38 mouse cellular contexts compared by ENCODE assay signal in genomic region chr4:138840726-138841125, GRCm38 (mm10). TPM values are rescaled to one million over a fixed set of nuclear protein-coding genes. Genes with fewer than 3 reads are reported as not detected.
"Had no signal": no experiment of that assay in that cellular context is flagged by ENCODE, and none has a peak within 500 bp of the region (broad histone marks: within the 10 kb centered on the region; RNA-seq: fewer than 3 reads in every experiment).

No protein-coding gene starts in this region.

- H3K36me3 ChIP-seq: heart, embryonic 13.5 days; heart, embryonic 15.5 days; hindbrain, embryonic 13.5 days; hindbrain, embryonic 15.5 days; limb, embryonic 13.5 days; limb, embryonic 15.5 days; liver, embryonic 12.5 days had no signal

- H3K4me1 ChIP-seq: heart, embryonic 13.5 days; heart, embryonic 15.5 days; hindbrain, embryonic 13.5 days; hindbrain, embryonic 15.5 days; limb, embryonic 13.5 days; limb, embryonic 15.5 days; liver, embryonic 12.5 days had no signal

- H3K4me3 ChIP-seq: heart, embryonic 13.5 days; heart, embryonic 15.5 days; hindbrain, embryonic 13.5 days; hindbrain, embryonic 15.5 days; limb, embryonic 13.5 days; limb, embryonic 15.5 days; liver, embryonic 12.5 days had no signal

- DNase-seq: gastrocnemius, postnatal 14 days; gastrocnemius, postnatal 36 days; heart, postnatal 14 days; heart, postnatal 36 days; kidney, adult 11 months; kidney, postnatal 10 days; kidney, postnatal 25 days had no signal

- H3K9me3 ChIP-seq: limb, embryonic 15.5 days had no signal

- H3K27me3 ChIP-seq: heart, embryonic 13.5 days; heart, embryonic 15.5 days; hindbrain, embryonic 13.5 days; hindbrain, embryonic 15.5 days; limb, embryonic 13.5 days; limb, embryonic 15.5 days; liver, embryonic 12.5 days had no signal

- H3K27ac ChIP-seq: heart, embryonic 13.5 days; heart, embryonic 15.5 days; hindbrain, embryonic 13.5 days; hindbrain, embryonic 15.5 days; limb, embryonic 13.5 days; limb, embryonic 15.5 days; liver, embryonic 12.5 days; liver, embryonic 14.5 days had no signal

RNA-seq across cellular contexts. Expression of gene Pla2g5, which starts 22.6 kb away (rescaled TPM):
- total RNA-seq: hematopoietic stem cell, adult 5-6 weeks; liver, adult 2 months had no signal
- polyA plus RNA-seq: liver, adult 2 months; liver, embryonic 12.5 days; liver, embryonic 14.5 days; liver, embryonic 16.5 days had no signal

RNA-seq across cellular contexts. Expression of gene Gm13030, which starts 33.0 kb away (rescaled TPM):
- total RNA-seq: gastrocnemius, adult 18-20 months; gastrocnemius, adult 8-10 months; gastrocnemius, postnatal 14 days; gastrocnemius, postnatal 36 days; heart, adult 18-20 months; heart, adult 8-10 months; heart, postnatal 14 days; heart, postnatal 36 days; hematopoietic stem cell, adult 5-6 weeks; hindbrain, postnatal 0 days; layer of hippocampus, adult 8-10 months; layer of hippocampus, postnatal 14 days; layer of hippocampus, postnatal 36 days; left cerebral cortex, adult 18-20 months; left cerebral cortex, postnatal 25 days; liver, adult 2 months had no signal
- polyA plus RNA-seq: gonadal fat pad, adult 2 months; heart, embryonic 11.5 days; heart, embryonic 13.5 days; heart, embryonic 15.5 days; heart, postnatal 0 days; hindbrain, embryonic 11.5 days; hindbrain, embryonic 13.5 days; hindbrain, embryonic 15.5 days; hindbrain, postnatal 0 days; intestine, embryonic 14.5 days; intestine, embryonic 16.5 days; kidney, embryonic 14.5 days; kidney, embryonic 16.5 days; large intestine, adult 2 months; limb, embryonic 11.5 days; limb, embryonic 13.5 days; limb, embryonic 15.5 days; liver, adult 2 months; liver, embryonic 12.5 days; liver, embryonic 14.5 days; liver, embryonic 16.5 days had no signal

RNA-seq across cellular contexts. Expression of gene Pla2g2e, which starts 37.0 kb away (rescaled TPM):
- total RNA-seq: gastrocnemius, adult 18-20 months; gastrocnemius, adult 8-10 months; gastrocnemius, postnatal 14 days; gastrocnemius, postnatal 36 days; hematopoietic stem cell, adult 5-6 weeks; hindbrain, postnatal 0 days; layer of hippocampus, adult 8-10 months; layer of hippocampus, postnatal 14 days; layer of hippocampus, postnatal 36 days; left cerebral cortex, adult 18-20 months; left cerebral cortex, postnatal 25 days; liver, adult 2 months had no signal
- polyA plus RNA-seq: heart, embryonic 11.5 days; heart, embryonic 13.5 days; heart, embryonic 15.5 days; hindbrain, embryonic 11.5 days; hindbrain, embryonic 13.5 days; hindbrain, embryonic 15.5 days; hindbrain, postnatal 0 days; intestine, embryonic 14.5 days; intestine, embryonic 16.5 days; limb, embryonic 11.5 days; limb, embryonic 13.5 days; limb, embryonic 15.5 days; liver, adult 2 months; liver, embryonic 12.5 days; liver, embryonic 14.5 days; liver, embryonic 16.5 days had no signal
